Mouse (Mus musculus): ENCODE measurements around the gene Slc31a1.

- TF ChIP-seq CTCF (IDR thresholded peaks at IDR 0.05) (no peak), POLR2A (IDR thresholded peaks at IDR 0.05; ENCODE audit: insufficient read depth, low read depth, low read length) (no peak)
Observed at GRCm38 (mm10) chr4:62439793-62440192, 79.3 kb downstream of the Slc31a1 start.

Data from heart, adult 2 months (tissue).